Mouse (Mus musculus) frontal cortex, postnatal 25 days (tissue): ENCODE data around the gene Gm20767.
"Not testable (repeated sequence)": the region's sequence is repeated elsewhere in the genome, so short reads cannot be mapped to it uniquely, and the experiment has no call there.

Experiments
- DNase-seq, 2 experiments: peaks; one replicate each; pipeline ENCODE4 v3.0.0; 2022; ENCODE audit warnings: low spot score in 2 of 2

The Gm20767 gene

DNA sequence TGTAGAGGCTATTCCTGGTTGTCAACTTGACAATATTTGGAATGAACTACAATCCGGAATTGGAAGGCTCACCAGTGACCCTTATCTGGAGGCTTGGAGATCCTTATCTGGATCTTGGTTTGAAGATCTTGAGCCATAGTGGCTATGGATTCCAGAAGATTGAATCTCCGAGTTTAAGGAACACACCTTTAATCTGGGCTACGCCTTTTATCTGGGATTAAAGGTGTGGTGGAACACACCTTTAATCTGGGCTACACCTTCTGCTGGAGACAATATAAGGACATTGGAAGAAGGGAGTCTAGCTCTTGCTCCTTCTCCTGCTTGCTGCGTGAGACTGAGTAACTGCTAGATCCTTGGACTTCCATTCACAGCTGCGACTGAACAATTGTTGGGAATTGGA lies at the start of gene Gm20767:
Gene Gm20767, plus strand, starts transcription at position 301 of the 400 bp plus-strand sequence.
- not testable (repeated sequence) for DNase-seq

DNA sequence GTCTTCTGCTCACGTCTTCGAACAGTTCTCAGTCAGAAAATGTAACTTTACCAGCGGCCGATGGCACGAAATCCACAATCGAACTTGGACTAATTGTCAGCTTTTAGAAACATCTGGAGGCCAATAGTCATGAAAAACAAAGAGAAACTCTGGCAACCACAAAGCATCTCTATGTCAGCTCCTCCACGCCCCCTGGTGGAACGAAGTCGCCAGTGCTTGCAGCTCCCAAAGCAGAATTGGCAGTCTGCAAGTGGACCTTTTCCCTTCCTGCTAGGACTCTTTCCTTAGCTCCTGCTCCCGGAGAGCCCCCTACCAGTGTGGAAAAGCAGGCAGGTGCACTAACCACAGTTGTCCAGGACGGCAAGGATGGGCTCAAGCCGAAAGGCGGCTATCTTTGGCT lies 47.1 kb upstream of the Gm20767 start:
- DNase-seq, result not testable (repeated sequence)

- not testable (repeated sequence) for DNase-seq
These were observed 43.7 kb upstream of the Gm20767 start for GRCm38 (mm10) chr13:120096241-120096937.

DNA sequence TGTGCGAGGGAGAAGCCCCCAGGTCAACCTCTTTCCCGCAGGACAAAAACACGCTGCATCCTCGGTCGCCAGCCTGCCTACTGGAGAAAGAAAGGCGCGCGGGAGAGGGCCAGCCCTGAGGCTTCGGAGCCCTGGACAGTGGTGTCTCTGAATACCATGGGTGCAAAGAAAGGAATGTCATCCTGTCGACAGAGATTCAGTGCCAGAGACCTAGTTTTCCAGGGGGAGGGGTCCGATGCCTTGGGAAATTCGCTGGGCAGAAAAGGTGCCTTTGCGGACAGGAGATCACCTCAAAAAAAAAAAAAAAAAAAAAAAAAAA lies 43.1 kb upstream of the Gm20767 start:
- not testable (repeated sequence) for DNase-seq

- DNase-seq, result not testable (repeated sequence)
These were observed 40.7 kb upstream of the Gm20767 start for GRCm38 (mm10) chr13:120099327-120099726.

DNA sequence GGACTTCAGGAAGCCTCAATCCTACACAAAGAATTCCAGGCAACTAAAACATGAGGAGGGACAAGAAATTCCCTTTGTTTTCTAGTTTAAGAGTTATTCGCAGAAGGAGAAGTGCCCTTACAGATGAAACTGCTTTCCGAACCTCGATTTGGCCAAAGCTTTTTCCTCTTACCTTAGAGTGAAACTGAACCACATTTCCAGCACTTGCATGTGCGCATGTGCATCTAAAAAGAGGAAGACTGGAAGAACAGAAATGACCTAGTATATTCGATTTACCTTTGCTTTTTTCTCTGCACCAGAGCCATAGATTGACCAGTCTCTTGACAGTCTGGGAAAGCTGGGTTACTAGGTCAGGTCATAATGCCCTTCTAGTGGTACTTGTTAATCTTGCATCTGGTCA lies 33.5 kb upstream of the Gm20767 start:
- not testable (repeated sequence) for DNase-seq

GRCm38 (mm10) chr13:120107000-120107399 lies 33.0 kb upstream of the Gm20767 start:
- DNase-seq, result not testable (repeated sequence)

GRCm38 (mm10) chr13:120142348-120142747 lies 2.3 kb downstream of the Gm20767 start:
- DNase-seq, result not testable (repeated sequence)

- DNase-seq, result not testable (repeated sequence)
These were observed 9.8 kb downstream of the Gm20767 start for GRCm38 (mm10) chr13:120149660-120150407.

GRCm38 (mm10) chr13:120150589-120150988 lies 10.5 kb downstream of the Gm20767 start:
- DNase-seq, result not testable (repeated sequence)

- not testable (repeated sequence) for DNase-seq
These were observed 28.3 kb downstream of the Gm20767 start for GRCm38 (mm10) chr13:120168301-120168700.

GRCm38 (mm10) chr13:120172133-120172532 lies 32.1 kb downstream of the Gm20767 start, which contains the start of gene Gm21818:
TSS of gene Gm21818 (plus strand) at chr13:120172433.
- DNase-seq, result not testable (repeated sequence)

GRCm38 (mm10) chr13:120196189-120196821 lies 56.3 kb downstream of the Gm20767 start:
- DNase-seq, result not testable (repeated sequence)
